Mouse (Mus musculus) forebrain, embryonic 14.5 days (tissue): ENCODE measurements around the gene Bloc1s3. TPM values are rescaled to one million over a fixed set of nuclear protein-coding genes. Genes with fewer than 3 reads are reported as not detected.

ENCODE experiments used
- ATAC-seq: fragments of 200-750 bp; cut with Nextera tagmentation; 2 replicates; pipeline ENCODE4 v1.8.0; 2017; ENCODE audit warnings: mild to moderate bottlenecking, moderate library complexity
- DNase-seq: peaks from one replicate; pipeline ENCODE4 v3.0.0-alpha.2; 2015; ENCODE audit warnings: low spot score
- H3K27ac ChIP-seq: fragments of 300-500 bp; sonication (generic); 2 replicates; pipeline ENCODE4 v1.5.1; 2014; ENCODE audit warnings: low read depth, mild to moderate bottlenecking, control low read depth, low read length, moderate library complexity
- H3K27me3 ChIP-seq: fragments of 300-500 bp; sonication (generic); replicated peaks from 2 replicates; pipeline ENCODE4 v1.6.1; 2014; ENCODE audit warnings: low read length, control low read depth, mixed read lengths; ENCODE audit not compliant: control insufficient read depth, insufficient read depth
- H3K36me3 ChIP-seq: fragments of 300-500 bp; sonication (generic); 2 replicates; pipeline ENCODE4 v1.6.1; 2014; ENCODE audit warnings: low read length, control low read depth; ENCODE audit not compliant: control insufficient read depth, insufficient read depth
- H3K4me1 ChIP-seq: fragments of 300-500 bp; sonication (generic); 2 replicates; pipeline ENCODE4 v1.6.1; 2014; ENCODE audit warnings: antibody characterized with exemption, low read length, control low read depth; ENCODE audit not compliant: control insufficient read depth, insufficient read depth
- H3K4me2 ChIP-seq: fragments of 300-500 bp; sonication (generic); 2 replicates; pipeline ENCODE4 v1.6.1; 2014; ENCODE audit warnings: mild to moderate bottlenecking, control low read depth, low read length
- H3K4me3 ChIP-seq: fragments of 300-500 bp; sonication (generic); 2 replicates; pipeline ENCODE4 v1.5.1; 2014; ENCODE audit warnings: low read depth, low read length, control low read depth
- H3K9ac ChIP-seq: fragments of 300-500 bp; sonication (generic); 2 replicates; pipeline ENCODE4 v1.6.1; 2014; ENCODE audit warnings: mild to moderate bottlenecking, low read length, control low read depth, moderate library complexity
- H3K9me3 ChIP-seq: fragments of 300-500 bp; sonication (generic); replicated peaks from 2 replicates; pipeline ENCODE4 v1.6.1; 2016; ENCODE audit warnings: low read length, control low read depth, mixed read lengths; ENCODE audit not compliant: control insufficient read depth
- WGBS: fragments of 180-500 bp; shearing (Covaris S2); extraction: QIAGEN DNeasy Blood & Tissue Kit; methylation state at CpG from one replicate; pipeline ENCODE4 v1.1.7; 2014; 5-methylcytosine and 5-hydroxymethylcytosine counted together
- polyA plus RNA-seq: library from polyadenylated mRNA; unstranded; fragments of >200 nt; fragmentation: Nextera tagmentation; extraction: Ambion mirVana; gene quantifications from 2 replicates; pipeline ENCODE4 v1.2.1, GENCODE M21; 2014

The Bloc1s3 gene
- polyA plus RNA-seq, 1 experiment from 2014 or later = 2.3 TPM

- Histone ChIP-seq H3K27ac (no peak overlapping the region), H3K4me1 (no peaks in the 10 kb centered on the region), H3K36me3 (no peaks in the 10 kb centered on the region), H3K9ac (no peak overlapping the region), H3K4me3 (no peak overlapping the region), H3K9me3 (no peaks in the 10 kb centered on the region), H3K27me3 (peaks cover 17% of the 10 kb centered on the region), H3K4me2 (no peak overlapping the region)
- 76% methylated on average over 20 of the region's 20 CpGs for WGBS
- no peak for DNase-seq
- ATAC-seq = no peak
These were observed 12.5 kb downstream of the Bloc1s3 start for GRCm38 (mm10) chr7:19495521-19496213.

- Histone ChIP-seq H3K27ac (no peak overlapping the region), H3K27me3 (peaks cover 24% of the 10 kb centered on the region), H3K4me3 (no peak overlapping the region), H3K9ac (no peak overlapping the region), H3K36me3 (no peaks in the 10 kb centered on the region), H3K9me3 (no peaks in the 10 kb centered on the region), H3K4me1 (no peaks in the 10 kb centered on the region), H3K4me2 (no peak overlapping the region)
- DNase-seq = no peak
- no peak for ATAC-seq
- WGBS = 85% methylated on average over 25 of the region's 25 CpGs
These were observed 13.3 kb downstream of the Bloc1s3 start for GRCm38 (mm10) chr7:19494751-19495474.

- Histone ChIP-seq H3K4me3 (no peak overlapping the region), H3K27ac (no peak overlapping the region), H3K27me3 (peaks cover 47% of the 10 kb centered on the region), H3K4me2 (peak overlapping the region; percentile 34), H3K9ac (peak overlapping the region; percentile 29; the same call in 1 of the 2 replicates), H3K36me3 (no peaks in the 10 kb centered on the region), H3K4me1 (no peaks in the 10 kb centered on the region), H3K9me3 (no peaks in the 10 kb centered on the region)
- 2% methylated on average over 26 of the region's 26 CpGs for WGBS
- ATAC-seq (no peak), DNase-seq (peak; percentile 29)
These were observed 16.4 kb downstream of the Bloc1s3 start for GRCm38 (mm10) chr7:19491731-19492130.

- ATAC-seq (no peak), DNase-seq (peak; percentile 32)
- Histone ChIP-seq H3K4me3 (peak overlapping the region; percentile 17), H3K36me3 (no peaks in the 10 kb centered on the region), H3K27ac (no peak overlapping the region), H3K27me3 (peaks cover 47% of the 10 kb centered on the region), H3K9ac (peak overlapping the region; percentile 25; the same call in 1 of the 2 replicates), H3K4me1 (no peaks in the 10 kb centered on the region), H3K9me3 (no peaks in the 10 kb centered on the region), H3K4me2 (peak overlapping the region; percentile 40)
- 3% methylated on average over 31 of the region's 31 CpGs for WGBS
These were observed 18.6 kb downstream of the Bloc1s3 start for GRCm38 (mm10) chr7:19489525-19489924.

GRCm38 (mm10) chr7:19486549-19486948, 21.6 kb downstream of the Bloc1s3 start:
- H3K4me1 ChIP-seq = no peaks in the 10 kb centered on the region
- H3K27ac ChIP-seq = no peak overlapping the region
- H3K27me3 ChIP-seq = peaks cover 42% of the 10 kb centered on the region
- H3K36me3 ChIP-seq = no peaks in the 10 kb centered on the region
- DNase-seq = no peak
- no peak overlapping the region for H3K4me2 ChIP-seq
- no peak for ATAC-seq
- 94% methylated on average over 7 of the region's 7 CpGs for WGBS
- H3K4me3 ChIP-seq = no peak overlapping the region
- no peaks in the 10 kb centered on the region for H3K9me3 ChIP-seq
- H3K9ac ChIP-seq = no peak overlapping the region

GRCm38 (mm10) chr7:19485488-19485887, 22.7 kb downstream of the Bloc1s3 start:
- Histone ChIP-seq H3K27ac (no peak overlapping the region), H3K27me3 (peaks cover 32% of the 10 kb centered on the region), H3K4me1 (no peaks in the 10 kb centered on the region), H3K4me2 (no peak overlapping the region), H3K9me3 (no peaks in the 10 kb centered on the region), H3K36me3 (no peaks in the 10 kb centered on the region), H3K9ac (no peak overlapping the region), H3K4me3 (no peak overlapping the region)
- 91% methylated on average over 1 of the region's 1 CpGs for WGBS
- DNase-seq = no peak
- no peak for ATAC-seq

GRCm38 (mm10) chr7:19483281-19483680, 24.9 kb downstream of the Bloc1s3 start:
- Histone ChIP-seq H3K27me3 (peaks cover 10% of the 10 kb centered on the region), H3K36me3 (no peaks in the 10 kb centered on the region), H3K4me3 (no peak overlapping the region), H3K4me2 (no peak overlapping the region), H3K9ac (no peak overlapping the region), H3K4me1 (no peaks in the 10 kb centered on the region), H3K27ac (no peak overlapping the region), H3K9me3 (no peaks in the 10 kb centered on the region)
- WGBS = 83% methylated on average over 8 of the region's 8 CpGs
- DNase-seq = no peak
- no peak for ATAC-seq

- 29% methylated on average over 14 of the region's 14 CpGs for WGBS
- Histone ChIP-seq H3K9ac (no peak overlapping the region), H3K27me3 (peaks cover 21% of the 10 kb centered on the region), H3K4me2 (no peak overlapping the region), H3K27ac (no peak overlapping the region), H3K9me3 (no peaks in the 10 kb centered on the region), H3K4me3 (no peak overlapping the region), H3K4me1 (no peaks in the 10 kb centered on the region), H3K36me3 (no peaks in the 10 kb centered on the region)
- DNase-seq (no peak), ATAC-seq (no peak)
These were observed 30.4 kb downstream of the Bloc1s3 start for GRCm38 (mm10) chr7:19477624-19478384.
